Mouse (Mus musculus) left cerebral cortex, postnatal 4 days (tissue): ENCODE measurements at regions not wholly inside any gene's neighbourhood (a gene's known extent, or its start where the extent isn't known, plus 50 kb on each side); places are given as distances from the start of the nearest gene placed in this dataset.

ENCODE experiments used
- DNase-seq: peaks from one replicate; pipeline ENCODE4 v3.0.0-alpha.2; 2022
- intact Hi-C: fragments of 180-260 bp; cut with DNase I; formaldehyde crosslinking; loops from one replicate; pipeline ENCODE4 v1.15.1; 2025

DNA sequence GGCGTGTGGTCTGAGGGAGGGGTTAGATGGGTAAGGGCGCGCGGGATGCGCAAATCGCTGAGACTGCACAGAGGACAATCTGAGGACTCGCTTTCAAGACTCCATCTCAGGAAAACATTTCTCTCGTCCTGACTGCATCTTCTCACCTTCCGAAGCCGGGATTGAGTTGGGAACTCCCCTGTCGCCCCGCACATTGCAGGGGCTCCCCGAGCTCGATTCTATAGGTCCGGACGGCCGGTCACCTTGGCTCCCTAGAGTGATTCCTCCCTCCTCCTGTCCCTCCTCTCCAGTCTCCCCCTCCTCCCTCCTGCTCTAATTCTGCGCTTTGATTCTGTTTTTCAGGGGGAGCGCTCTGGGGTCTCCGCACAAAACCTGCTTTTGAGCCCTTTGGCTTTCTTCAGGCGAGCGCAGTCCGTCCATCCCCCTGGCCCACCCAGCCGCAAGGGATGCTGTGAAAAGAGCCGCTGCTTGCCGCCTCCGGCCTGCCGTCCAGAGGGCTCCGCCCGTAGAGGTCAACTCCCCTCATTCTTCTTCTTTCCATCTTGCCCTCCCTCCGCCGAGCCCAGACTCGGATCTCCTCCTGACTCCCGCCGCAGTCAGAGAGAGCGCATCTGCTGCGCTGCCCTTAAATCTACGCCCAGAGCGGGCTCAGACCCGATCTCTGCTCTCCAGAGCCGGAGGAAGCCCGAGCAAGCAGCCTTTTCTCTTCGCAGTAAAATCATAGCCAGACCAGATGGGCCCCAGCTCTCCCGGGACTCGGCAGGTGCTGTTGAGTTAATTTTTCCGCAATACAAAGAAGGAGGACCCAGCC lies 153.8 kb upstream of the Cypt12 start:
- peak; percentile 69 for DNase-seq
- intact Hi-C loops, result loop anchor here (2.0 to 5.0 kb wide), 3 partner anchors 172 to 856 kb away; no protein-coding TSS in a partner anchor

DNA sequence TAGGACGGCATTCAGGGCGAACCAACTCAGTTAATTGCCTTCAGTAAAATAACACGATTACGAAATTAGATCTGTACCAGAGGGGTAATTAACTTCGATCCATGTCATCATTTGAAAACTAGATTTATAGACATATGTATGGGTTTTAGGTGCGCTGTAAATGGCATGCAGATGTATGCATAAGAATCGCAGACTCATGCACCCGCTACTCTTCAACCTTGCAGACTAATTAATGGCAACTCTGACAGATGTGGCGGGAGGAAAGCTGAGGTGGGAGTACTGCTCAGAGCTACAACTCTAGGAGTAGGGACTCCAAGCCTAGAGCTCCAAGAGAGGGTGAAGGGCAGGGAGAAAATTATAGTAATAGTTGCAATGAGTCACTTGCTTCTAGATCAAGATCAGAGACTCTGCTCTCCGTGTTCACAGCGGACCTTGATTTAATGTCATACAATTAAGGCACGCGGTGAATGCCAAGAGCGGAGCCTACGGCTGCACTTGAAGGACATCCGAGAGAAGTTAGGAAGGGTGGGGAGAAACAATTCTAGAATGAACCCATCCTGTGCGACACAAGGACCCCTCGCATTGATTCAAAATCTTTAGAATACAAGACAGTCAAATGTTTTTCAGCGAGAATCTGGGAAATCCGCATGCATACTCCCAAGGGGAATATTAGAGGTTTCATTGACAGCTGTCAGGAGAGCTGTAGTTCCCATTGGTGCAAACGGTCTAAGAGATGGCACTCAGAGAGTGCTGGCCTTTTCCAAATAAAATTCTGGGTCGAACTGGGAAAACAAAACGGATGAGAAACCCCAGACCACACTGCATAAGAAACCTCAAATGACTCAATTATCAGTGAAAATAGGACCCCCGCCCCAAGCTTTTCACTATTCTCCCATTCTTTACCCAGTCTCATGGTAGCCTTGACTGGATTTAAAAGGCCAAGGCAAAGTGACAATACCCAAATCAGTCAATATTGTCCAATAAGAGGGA lies 152.6 kb upstream of the Cypt12 start:
- intact Hi-C loops, result loop anchor here (2.0 kb wide), 1 partner anchor 857 kb away; no protein-coding TSS in a partner anchor
- DNase-seq, result no peak

DNA sequence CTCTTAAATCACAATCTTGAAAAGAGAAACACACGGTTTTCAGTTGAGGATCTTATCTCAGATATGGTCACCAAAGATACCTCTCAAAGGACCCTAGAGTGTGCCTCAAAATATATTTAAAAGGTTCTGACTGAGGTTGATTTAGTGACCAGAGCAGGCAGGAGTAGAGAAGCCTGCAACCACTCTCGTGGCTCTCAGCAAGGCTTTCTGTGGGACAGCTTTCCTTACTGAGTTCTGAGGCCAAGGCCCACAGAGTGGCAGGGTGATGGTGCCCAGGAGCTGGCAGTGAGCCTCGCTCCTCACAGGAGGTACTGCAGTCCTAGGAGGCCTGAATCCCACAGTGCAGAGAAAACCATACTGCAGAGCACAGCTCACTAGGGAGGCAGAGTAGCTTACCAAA lies 151.4 kb upstream of the Cypt12 start:
- DNase-seq, result no peak
- intact Hi-C loops, result no loop called here

DNA sequence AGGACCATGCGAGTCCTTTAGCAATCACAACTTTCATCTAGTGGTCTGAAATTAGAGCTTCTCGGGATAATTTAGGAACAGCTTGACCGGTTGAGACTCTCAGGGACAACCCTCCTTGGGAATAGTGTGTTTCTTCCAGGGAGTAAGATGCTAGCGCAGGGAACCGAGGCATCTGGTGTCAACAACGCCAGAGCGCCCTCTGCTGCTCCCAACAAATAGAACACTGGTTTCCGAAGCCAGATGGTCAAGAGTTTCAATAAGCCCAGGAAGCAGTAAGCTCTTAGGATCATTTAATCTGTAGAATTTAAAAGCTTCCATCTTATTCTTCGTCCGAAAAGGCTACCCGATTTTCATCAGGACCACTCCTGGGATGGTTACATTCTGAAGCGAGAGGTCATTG lies 149.8 kb upstream of the Cypt12 start:
- intact Hi-C loops, result no loop called here
- peak; percentile 81 for DNase-seq

DNA sequence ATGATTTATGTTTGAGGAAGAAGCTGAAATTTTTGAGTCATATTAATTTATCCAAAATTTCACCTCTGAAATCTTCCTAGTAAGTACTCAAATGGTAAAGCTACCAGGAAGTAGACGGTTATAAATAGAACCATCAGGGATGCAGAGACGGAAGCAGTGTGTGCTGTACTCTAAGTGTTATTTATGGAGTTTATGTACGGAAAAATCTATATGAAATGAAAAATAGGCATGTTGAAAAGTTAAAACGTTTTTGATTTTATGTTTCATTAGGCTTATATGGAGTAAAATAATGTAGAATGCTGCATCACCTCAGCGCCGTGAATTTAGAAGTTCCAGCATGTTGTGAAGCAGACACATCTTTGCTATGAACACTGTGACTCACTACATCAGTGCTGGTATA lies 149.1 kb upstream of the Cypt12 start:
- intact Hi-C loops, result no loop called here
- no peak for DNase-seq

DNA sequence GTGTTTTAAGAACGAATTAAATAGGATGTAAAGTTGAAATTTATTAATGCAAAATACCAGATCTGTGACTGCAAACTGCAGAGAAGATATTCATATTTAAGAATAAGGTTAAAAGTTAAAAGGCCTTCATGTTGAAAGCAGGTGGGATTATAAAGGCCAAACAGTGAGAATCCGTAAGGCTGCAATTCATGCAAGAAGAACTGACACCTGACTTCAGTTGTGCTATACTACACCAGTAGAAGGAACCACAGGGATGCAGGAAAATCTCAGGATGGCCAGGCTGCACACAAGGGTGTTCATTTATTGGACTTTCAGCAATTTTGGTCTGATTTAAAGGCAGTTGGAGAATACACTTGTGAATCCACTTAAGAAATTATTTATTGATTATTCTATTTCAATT lies 147.4 kb upstream of the Cypt12 start:
- intact Hi-C loops, result no loop called here
- no peak for DNase-seq

DNA sequence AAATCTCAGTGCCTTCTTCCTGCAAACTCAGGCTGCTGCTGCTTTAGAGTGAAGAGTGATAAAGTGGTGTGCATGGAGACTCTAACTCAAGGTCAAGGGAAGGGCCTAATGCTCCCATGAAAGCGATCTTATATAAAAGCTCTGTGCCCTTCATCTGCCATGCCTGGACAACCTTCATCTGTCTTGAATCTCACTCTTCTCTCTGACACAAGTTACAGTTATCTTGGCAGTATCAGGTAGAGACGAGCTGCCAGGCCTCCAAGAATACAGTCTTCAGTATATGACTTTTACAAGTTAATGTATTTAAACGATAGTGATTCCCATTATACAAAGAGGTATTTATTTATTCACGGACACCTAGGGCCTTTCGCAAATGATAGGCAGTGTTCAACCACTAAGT lies 146.7 kb upstream of the Cypt12 start:
- DNase-seq, result no peak
- intact Hi-C loops, result no loop called here

DNA sequence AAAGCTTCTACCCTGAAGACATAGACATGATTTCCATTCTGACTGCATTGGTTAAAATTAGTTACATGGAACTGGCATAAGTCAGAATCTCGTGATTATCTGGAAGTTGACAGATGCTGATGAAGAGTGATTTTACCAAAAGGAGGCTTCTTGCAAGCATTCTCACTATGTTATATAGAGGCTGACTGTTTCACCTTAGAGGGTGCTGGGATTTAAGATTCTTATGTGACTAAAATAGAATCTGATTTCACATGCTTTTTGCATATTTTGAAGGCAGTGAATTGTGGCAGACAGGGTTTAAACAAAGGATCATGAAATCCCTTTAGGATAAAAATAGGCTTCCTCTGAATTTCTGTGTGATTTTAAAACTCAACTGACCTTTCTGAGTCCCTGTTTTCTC lies 143.0 kb upstream of the Cypt12 start:
- intact Hi-C loops, result no loop called here

DNA sequence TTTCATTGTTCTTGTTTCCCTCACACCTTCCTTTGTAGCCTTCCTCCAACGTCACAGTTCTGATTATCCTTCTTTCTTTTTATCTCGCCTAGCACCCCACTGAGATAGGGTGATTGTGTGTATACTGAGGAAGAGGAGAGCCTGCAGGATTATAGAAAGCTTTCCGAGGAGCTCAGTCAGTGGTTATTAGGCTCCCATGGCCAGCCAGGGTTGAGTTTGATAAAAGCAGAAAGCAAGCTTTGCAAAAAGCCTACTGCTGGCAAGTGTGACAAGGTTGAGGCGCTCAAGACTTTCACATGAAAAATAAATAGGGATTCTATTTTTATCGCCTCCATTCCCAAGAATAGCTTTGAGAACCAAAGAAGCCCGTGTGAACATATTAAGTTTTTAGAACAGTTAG lies 136.9 kb upstream of the Cypt12 start:
- intact Hi-C loops, result no loop called here
- no peak for DNase-seq

More for the DNA sequence above, 143.0 kb upstream of the Cypt12 start:
- DNase-seq, result no peak

DNA sequence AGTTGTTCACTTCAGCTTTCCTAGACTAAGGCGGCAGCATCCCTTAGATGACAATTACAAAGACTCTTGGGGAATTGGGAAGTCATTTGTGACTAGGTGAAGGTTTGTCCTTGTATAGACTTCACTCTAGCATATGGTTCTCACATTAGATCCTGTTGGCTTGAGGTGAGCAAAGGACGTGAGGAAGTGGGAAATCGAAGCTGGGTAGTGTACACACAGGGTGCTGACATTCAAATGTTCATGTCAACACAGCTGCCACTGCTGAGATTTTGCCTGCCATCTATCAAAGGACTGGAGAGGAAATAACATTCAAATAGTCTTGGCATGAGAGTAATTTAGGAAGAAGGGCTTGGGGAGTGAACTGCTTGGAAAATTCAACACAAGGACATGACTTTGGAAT lies 124.0 kb upstream of the Cypt12 start:
- intact Hi-C loops, result loop anchor here (5.0 to 10.0 kb wide), 2 partner anchors 1009 to 1357 kb away; no protein-coding TSS in a partner anchor
- DNase-seq, result no peak

DNA sequence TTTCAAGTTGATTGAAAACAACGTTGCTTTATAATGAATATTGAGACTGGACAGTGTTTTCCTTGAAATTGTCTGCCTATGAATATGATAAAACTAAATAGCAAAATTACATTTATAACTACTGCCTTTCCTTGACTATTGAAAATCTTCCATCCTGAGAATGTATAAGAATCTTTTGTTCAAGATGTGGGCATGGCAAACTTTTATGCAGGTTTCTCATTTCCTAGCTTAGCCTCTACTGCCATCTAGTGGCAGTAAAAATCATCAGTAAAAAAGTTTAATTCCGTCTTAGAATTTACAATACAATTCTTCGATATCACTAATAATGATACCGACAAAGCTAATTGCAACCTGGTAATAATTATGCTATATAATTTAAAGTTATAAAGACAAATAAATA lies 123.5 kb upstream of the Cypt12 start:
- DNase-seq, result no peak
- intact Hi-C loops, result loop anchor here (5.0 to 10.0 kb wide), 2 partner anchors 1010 to 1357 kb away; no protein-coding TSS in a partner anchor

DNA sequence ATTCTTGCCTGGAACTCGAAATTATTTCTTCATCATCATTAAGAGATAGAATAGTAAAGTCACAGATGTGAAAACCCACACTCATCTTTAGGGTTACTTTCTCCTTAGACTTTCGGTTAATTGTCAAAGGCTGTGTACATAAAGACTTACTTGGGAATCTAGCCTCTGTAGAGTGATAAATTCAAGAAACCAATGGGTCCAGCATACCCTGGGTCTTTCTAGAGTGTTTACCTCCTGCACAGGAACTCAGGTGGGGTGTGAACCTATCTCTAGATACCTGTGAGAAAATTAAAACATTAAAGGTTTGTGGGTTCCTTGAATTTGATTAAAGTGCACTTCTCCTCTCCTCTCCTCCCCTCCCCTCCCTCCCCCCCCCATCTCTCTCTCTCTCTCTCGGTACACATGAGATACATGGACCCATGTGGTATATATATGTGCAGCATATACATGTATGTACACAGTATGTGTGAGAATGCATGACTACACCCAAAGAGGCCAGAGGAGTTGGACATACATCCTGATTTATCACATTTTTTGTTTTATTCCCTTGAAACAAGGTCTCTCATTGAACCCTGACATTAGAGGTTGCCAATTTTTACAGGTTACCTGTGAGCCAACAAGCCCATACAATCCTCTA lies 122.8 kb upstream of the Cypt12 start:
- no peak for DNase-seq
- intact Hi-C loops, result loop anchor here (10.0 kb wide), 1 partner anchor 1011 kb away; no protein-coding TSS in a partner anchor

DNA sequence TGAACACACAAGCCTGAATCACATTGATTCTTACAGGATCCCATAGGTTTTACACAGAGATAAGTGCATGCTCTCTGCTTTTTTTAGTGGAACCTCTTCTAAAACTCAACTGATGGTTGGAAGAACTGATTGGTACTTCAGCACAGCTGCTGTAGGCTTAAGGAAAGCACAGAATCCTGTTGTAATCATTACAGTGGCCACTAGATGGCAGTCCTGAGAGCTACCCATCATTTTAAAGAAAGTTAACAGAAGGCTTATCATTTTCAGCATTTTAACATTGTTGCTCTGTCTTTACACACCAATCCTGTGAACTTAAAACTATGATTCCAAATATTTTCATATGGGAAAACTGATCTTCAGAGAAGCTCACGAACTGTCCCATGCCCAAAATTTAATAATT lies 113.5 kb upstream of the Cypt12 start:
- DNase-seq, result peak; percentile 53
- intact Hi-C loops, result no loop called here

DNA sequence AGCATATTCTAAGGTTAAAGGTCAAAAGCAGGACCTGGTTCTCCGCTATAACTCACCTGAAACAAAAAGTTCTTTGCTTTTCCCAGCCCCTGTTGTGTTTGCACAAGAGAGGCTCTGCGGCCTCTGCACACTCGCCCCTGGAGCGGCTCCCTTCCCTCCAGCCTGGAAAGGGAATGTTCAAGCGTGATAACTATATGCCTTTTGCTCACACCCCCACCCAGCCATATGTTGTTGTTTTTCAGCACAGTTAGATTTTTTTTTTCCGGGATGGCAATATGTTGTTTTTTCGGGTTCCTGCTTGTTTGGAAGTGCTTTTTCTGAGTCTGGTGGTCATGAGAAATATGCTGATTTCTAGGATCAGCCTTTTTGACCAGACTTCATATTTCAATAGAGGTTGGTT lies 100.6 kb upstream of the Cypt12 start:
- intact Hi-C loops, result no loop called here
- no peak for DNase-seq

DNA sequence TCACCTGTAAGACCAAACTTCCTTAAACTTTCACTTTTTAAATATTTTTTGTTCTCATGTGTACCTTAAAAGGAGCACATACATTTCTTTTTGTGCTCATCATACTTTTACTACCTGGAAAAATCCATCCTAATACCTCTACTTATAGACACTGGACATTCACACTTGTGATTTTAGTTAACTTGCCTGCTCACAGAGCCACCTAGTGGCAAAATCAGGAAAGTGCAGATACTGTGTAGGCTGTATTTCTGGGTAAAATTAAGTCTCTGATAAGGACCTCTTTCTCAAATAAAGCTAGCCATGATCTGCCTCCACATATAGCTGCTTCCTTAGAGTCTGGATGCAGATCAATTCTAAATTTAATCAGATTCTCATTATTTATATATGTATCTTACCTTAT lies 100.0 kb upstream of the Cypt12 start:
- peak; percentile 34 for DNase-seq
- intact Hi-C loops, result no loop called here

DNA sequence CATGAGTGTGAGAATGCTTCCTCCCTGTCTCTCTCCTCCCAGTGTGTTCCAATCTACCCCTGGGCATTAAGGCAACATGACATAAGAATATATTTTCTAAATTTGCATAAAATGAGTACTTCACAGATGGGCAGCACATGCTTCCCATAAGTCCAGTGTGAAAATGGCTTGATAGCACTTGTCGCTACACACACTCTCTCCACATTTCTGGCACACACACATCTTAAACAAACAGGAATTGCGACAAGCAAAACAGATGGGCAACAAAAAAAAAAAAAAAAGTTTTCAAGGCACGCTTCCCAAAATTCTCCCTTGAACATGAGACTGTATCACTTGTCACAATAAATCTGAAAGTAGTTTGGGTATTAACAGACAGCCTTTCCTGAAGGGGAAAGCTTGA lies 85.8 kb upstream of the Cypt12 start:
- no peak for DNase-seq
- intact Hi-C loops, result no loop called here

DNA sequence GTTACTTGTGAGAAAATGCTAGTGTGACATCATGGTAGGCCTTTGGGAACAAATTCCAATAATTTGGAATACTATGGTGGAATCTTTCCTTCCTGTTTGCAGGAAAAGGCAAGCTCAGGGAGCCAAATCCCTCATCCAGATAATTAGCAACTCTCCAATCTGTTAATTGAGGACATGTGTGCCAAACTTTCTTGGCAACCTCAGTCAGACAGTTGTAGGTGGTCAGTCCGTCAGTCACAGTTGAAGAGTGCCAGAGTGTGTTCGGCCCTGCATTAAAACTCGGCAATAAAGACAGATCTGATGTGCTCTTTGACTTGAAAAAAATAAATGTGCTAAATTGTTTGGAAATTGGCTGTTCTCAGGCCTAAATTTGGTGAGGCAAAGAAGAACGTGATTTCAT lies 83.1 kb upstream of the Cypt12 start:
- DNase-seq, result peak; percentile 46
- intact Hi-C loops, result no loop called here

DNA sequence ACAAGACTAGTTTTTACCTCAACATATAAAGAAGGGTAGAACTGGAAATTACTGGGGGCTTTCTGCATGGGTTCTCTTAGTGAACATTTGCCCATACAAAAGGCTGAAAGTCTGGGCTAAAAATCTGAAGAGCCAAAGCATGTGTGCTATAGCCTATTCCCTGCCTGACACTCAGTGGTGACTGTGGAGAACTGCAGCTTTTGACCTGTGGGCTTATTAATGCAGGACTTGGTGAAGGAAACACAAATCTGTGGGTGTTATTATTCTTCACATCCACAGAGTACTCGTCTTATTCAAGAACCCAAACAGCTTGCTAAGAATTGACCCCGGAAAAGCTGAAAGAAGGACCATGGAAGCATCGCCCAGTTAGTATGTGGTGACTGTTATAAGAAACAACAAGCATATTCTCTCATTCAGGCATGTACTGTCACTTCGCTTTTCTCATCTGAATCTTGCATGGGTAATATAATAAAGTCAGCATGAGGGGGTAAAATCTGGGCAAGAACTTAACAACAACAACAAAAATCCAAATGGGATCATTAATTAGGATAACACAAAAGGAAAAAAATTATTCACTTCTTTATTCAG lies 77.2 kb upstream of the Cypt12 start:
- intact Hi-C loops, result no loop called here
- DNase-seq, result peak; percentile 13

DNA sequence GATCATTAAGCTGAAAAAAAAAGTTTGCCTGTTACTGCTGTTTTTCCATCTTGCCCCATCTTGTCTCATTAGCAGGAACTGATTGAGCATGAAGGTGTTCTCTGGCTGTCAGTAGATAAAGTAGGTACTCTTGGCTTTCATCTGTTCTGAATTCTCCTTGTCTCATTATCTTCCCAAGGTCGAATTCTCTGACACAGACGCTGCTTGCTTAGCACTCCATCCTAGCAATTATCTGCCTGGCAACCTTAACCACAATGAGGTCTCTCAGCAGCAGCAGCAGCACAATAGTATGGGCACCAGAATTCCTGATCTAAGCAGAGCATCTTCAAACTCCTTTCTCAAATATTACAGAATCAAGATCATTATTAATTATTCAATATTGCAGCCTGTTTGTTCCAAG lies 52.3 kb upstream of the Cypt12 start:
- intact Hi-C loops, result no loop called here
- no peak for DNase-seq

DNA sequence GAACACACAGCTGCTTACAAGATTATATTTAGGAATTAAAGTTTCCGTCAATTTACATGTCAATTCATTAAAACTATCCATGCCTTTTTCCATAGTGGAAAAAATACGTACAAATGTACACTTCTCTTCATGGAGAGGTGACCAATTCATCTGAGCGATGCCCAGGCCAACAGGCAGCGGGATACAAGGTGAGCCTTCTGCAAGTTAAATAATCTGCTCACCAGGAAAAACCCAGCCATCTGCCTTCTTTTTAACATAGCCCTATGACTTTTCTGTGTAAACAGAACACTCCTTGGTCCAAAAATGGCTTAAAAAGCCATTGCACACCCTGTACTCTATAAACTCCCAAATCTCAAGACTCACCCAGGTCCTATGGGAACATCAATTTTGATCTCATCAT lies 51.5 kb upstream of the Cypt12 start:
- intact Hi-C loops, result no loop called here
- DNase-seq, result no peak
